Mouse (Mus musculus): ENCODE measurements around the gene Ccdc162.

- TF ChIP-seq HCFC1 (IDR thresholded peaks at IDR 0.05; ENCODE audit: borderline replicate concordance, insufficient read depth, low read length) (no peak), CHD2 (IDR thresholded peaks at IDR 0.05; ENCODE audit: low read depth, low read length) (no peak), ZC3H11A (IDR thresholded peaks at IDR 0.05; ENCODE audit: borderline replicate concordance, low read depth, low read length) (no peak), MAFK (IDR thresholded peaks at IDR 0.05; ENCODE audit: insufficient read depth, low read depth, low read length) (no peak)
Measured at GRCm38 (mm10) chr10:41674362-41674761, 42.1 kb downstream of the Ccdc162 start.

Data from ES-E14 (cell line).